Mouse (Mus musculus) hindbrain, embryonic 11.5 days (tissue): ENCODE results near the gene Tent4a. TPM values are rescaled to one million over a fixed set of nuclear protein-coding genes. Genes with fewer than 3 reads are reported as not detected.

Source experiments
- ATAC-seq: fragments of 200-750 bp; cut with Nextera tagmentation; 2 replicates; pipeline ENCODE4 v1.8.0; 2017; ENCODE audit warnings: mild to moderate bottlenecking, moderate TSS enrichment, moderate library complexity; ENCODE audit not compliant: low FRiP score
- DNase-seq: peaks from one replicate; pipeline ENCODE4 v3.0.0-alpha.2; 2015; ENCODE audit warnings: low spot score
- H3K27ac ChIP-seq: fragments of 300-500 bp; sonication (generic); 2 replicates; pipeline ENCODE4 v1.5.1; 2014; ENCODE audit warnings: mild to moderate bottlenecking, low read depth, low read length
- H3K27me3 ChIP-seq: fragments of 300-500 bp; sonication (generic); 2 replicates; pipeline ENCODE4 v1.6.1; 2014; ENCODE audit warnings: mild to moderate bottlenecking, low read length, moderate library complexity, mixed read lengths; ENCODE audit not compliant: control insufficient read depth, insufficient read depth
- H3K36me3 ChIP-seq: fragments of 300-500 bp; sonication (generic); 2 replicates; pipeline ENCODE4 v1.6.1; 2014; ENCODE audit warnings: mild to moderate bottlenecking, low read length, moderate library complexity, mixed read lengths; ENCODE audit not compliant: control insufficient read depth, insufficient read depth
- H3K4me1 ChIP-seq: fragments of 300-500 bp; sonication (generic); replicated peaks from 2 replicates; pipeline ENCODE4 v1.6.1; 2014; ENCODE audit warnings: low read length, mixed read lengths; ENCODE audit not compliant: control insufficient read depth, insufficient read depth
- H3K4me2 ChIP-seq: fragments of 300-500 bp; sonication (generic); replicated peaks from 2 replicates; pipeline ENCODE4 v1.6.1; 2014; ENCODE audit warnings: mild to moderate bottlenecking, low read depth, low read length
- H3K4me3 ChIP-seq: fragments of 300-500 bp; sonication (generic); 2 replicates; pipeline ENCODE4 v1.5.1; 2014; ENCODE audit warnings: low read depth, low read length
- H3K9ac ChIP-seq: fragments of 300-500 bp; sonication (generic); 2 replicates; pipeline ENCODE4 v1.6.1; 2014; ENCODE audit warnings: low read depth, low read length
- H3K9me3 ChIP-seq: fragments of 300-500 bp; sonication (generic); 2 replicates; pipeline ENCODE4 v1.6.1; 2016; ENCODE audit warnings: low read length; ENCODE audit not compliant: control insufficient read depth
- WGBS: fragments of 180-500 bp; shearing (Covaris S2); extraction: QIAGEN DNeasy Blood & Tissue Kit; methylation state at CpG from one replicate; pipeline ENCODE4 v1.1.7; 2014; 5-methylcytosine and 5-hydroxymethylcytosine counted together
- polyA plus RNA-seq: library from polyadenylated mRNA; unstranded; fragments of >200 nt; fragmentation: Nextera tagmentation; extraction: Ambion mirVana; gene quantifications from 2 replicates; pipeline ENCODE4 v1.2.1, GENCODE M21; 2014

The Tent4a gene
- polyA plus RNA-seq, 1 experiment from 2014 or later: 8.8 TPM

GRCm38 (mm10) chr13:69517445-69517844, 17.0 kb downstream of the Tent4a start:
- Histone ChIP-seq H3K9ac (no peak overlapping the region), H3K27ac (no peak overlapping the region), H3K4me1 (no peaks in the 10 kb centered on the region), H3K4me2 (no peak overlapping the region), H3K9me3 (no peaks in the 10 kb centered on the region), H3K27me3 (no peaks in the 10 kb centered on the region), H3K36me3 (no peaks in the 10 kb centered on the region), H3K4me3 (no peak overlapping the region)
- ATAC-seq (no peak), DNase-seq (no peak)
- WGBS: 94% methylated on average over 6 of the region's 6 CpGs

GRCm38 (mm10) chr13:69515091-69515490, 19.3 kb downstream of the Tent4a start:
- Histone ChIP-seq H3K4me2 (no peak overlapping the region), H3K36me3 (no peaks in the 10 kb centered on the region), H3K9ac (no peak overlapping the region), H3K4me3 (no peak overlapping the region), H3K9me3 (no peaks in the 10 kb centered on the region), H3K27ac (no peak overlapping the region), H3K4me1 (no peaks in the 10 kb centered on the region), H3K27me3 (no peaks in the 10 kb centered on the region)
- 90% methylated on average over 3 of the region's 3 CpGs for WGBS
- ATAC-seq (no peak), DNase-seq (no peak)

- no peak overlapping the region for H3K4me3 ChIP-seq
- no peaks in the 10 kb centered on the region for H3K9me3 ChIP-seq
- H3K27ac ChIP-seq: no peak overlapping the region
- WGBS: 66% methylated on average over 9 of the region's 9 CpGs
- no peak overlapping the region for H3K9ac ChIP-seq
- ATAC-seq: peak; percentile 73
- no peaks in the 10 kb centered on the region for H3K27me3 ChIP-seq
- peaks cover 8% of the 10 kb centered on the region; the same call in 1 of the 2 replicates for H3K36me3 ChIP-seq
- H3K4me2 ChIP-seq: no peak overlapping the region
- peak; percentile 51 for DNase-seq
- no peaks in the 10 kb centered on the region for H3K4me1 ChIP-seq
Observed at GRCm38 (mm10) chr13:69509391-69510244, 24.8 kb downstream of the Tent4a start.

GRCm38 (mm10) chr13:69507666-69508065, 26.8 kb downstream of the Tent4a start:
- H3K27ac ChIP-seq: no peak overlapping the region
- H3K9ac ChIP-seq: no peak overlapping the region
- peaks cover 8% of the 10 kb centered on the region for H3K36me3 ChIP-seq
- H3K27me3 ChIP-seq: no peaks in the 10 kb centered on the region
- DNase-seq (no peak), ATAC-seq (no peak)
- no peak overlapping the region for H3K4me2 ChIP-seq
- H3K4me1 ChIP-seq: no peaks in the 10 kb centered on the region
- no peaks in the 10 kb centered on the region for H3K9me3 ChIP-seq
- H3K4me3 ChIP-seq: no peak overlapping the region
- WGBS: 100% methylated on average over 3 of the region's 3 CpGs

- Histone ChIP-seq H3K36me3 (peaks cover 13% of the 10 kb centered on the region), H3K4me3 (no peak overlapping the region), H3K9me3 (no peaks in the 10 kb centered on the region), H3K27ac (no peak overlapping the region), H3K27me3 (no peaks in the 10 kb centered on the region), H3K4me2 (no peak overlapping the region), H3K4me1 (no peaks in the 10 kb centered on the region), H3K9ac (no peak overlapping the region)
- DNase-seq: no peak
- no peak for ATAC-seq
- 96% methylated on average over 12 of the region's 12 CpGs for WGBS
Observed at GRCm38 (mm10) chr13:69506341-69507086, 27.9 kb downstream of the Tent4a start.

GRCm38 (mm10) chr13:69502863-69503262, 31.6 kb downstream of the Tent4a start:
- no peak overlapping the region for H3K4me2 ChIP-seq
- no peak for DNase-seq

GRCm38 (mm10) chr13:69502157-69502750, 32.2 kb downstream of the Tent4a start:
- H3K9me3 ChIP-seq: no peaks in the 10 kb centered on the region
- H3K27ac ChIP-seq: no peak overlapping the region
- ATAC-seq (no peak), DNase-seq (no peak)
- H3K4me1 ChIP-seq: no peaks in the 10 kb centered on the region
- no peak overlapping the region for H3K4me3 ChIP-seq
- H3K36me3 ChIP-seq: peaks cover 25% of the 10 kb centered on the region
- no peak overlapping the region for H3K4me2 ChIP-seq
- no peak overlapping the region for H3K9ac ChIP-seq
- no peaks in the 10 kb centered on the region for H3K27me3 ChIP-seq
- WGBS: 94% methylated on average over 14 of the region's 14 CpGs

More at GRCm38 (mm10) chr13:69502863-69503262, 31.6 kb downstream of the Tent4a start:
- Histone ChIP-seq H3K4me1 (no peaks in the 10 kb centered on the region), H3K36me3 (peaks cover 25% of the 10 kb centered on the region), H3K9me3 (no peaks in the 10 kb centered on the region), H3K9ac (no peak overlapping the region), H3K4me3 (no peak overlapping the region), H3K27me3 (no peaks in the 10 kb centered on the region), H3K27ac (no peak overlapping the region)
- 86% methylated on average over 5 of the region's 5 CpGs for WGBS
- ATAC-seq: no peak

- H3K4me2 ChIP-seq: no peak overlapping the region
- no peaks in the 10 kb centered on the region for H3K4me1 ChIP-seq
- H3K4me3 ChIP-seq: no peak overlapping the region
- 78% methylated on average over 5 of the region's 5 CpGs for WGBS
- no peak for DNase-seq
- H3K27me3 ChIP-seq: no peaks in the 10 kb centered on the region
- H3K9ac ChIP-seq: no peak overlapping the region
- no peak for ATAC-seq
- peaks cover 23% of the 10 kb centered on the region for H3K36me3 ChIP-seq
- H3K9me3 ChIP-seq: no peaks in the 10 kb centered on the region
- H3K27ac ChIP-seq: no peak overlapping the region
Observed at GRCm38 (mm10) chr13:69498276-69498675, 36.1 kb downstream of the Tent4a start.
